Mouse (Mus musculus): Measurements from ENCODE around the gene Camsap2. TPM values are rescaled to one million over a fixed set of nuclear protein-coding genes. Genes with fewer than 3 reads are reported as not detected.

Camsap2 gene
- polyA plus RNA-seq, 1 experiment = 19.6 TPM

DNA sequence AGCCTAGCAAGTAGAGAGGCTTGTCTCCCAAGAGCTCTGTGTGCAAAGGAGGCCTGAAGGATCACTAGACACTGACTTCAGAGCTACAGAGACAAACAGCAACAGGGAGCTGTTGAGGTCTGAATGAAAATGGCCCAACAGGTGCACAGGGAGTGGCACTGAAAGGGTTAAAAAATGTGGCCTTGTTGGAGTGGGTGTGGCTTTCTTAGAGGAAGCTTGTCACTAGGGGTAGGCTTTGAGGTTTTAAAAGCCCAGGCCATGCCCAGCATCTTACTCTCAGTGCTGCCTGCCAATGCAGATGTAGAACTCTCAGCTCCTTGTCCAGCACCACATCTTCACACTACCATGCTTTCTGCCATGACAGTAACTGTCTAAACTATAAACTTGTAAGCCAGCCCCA is 29.6 kb downstream of the Camsap2 start:
- Histone ChIP-seq H3K4me3 (replicated peaks; ENCODE audit: control insufficient read depth, low read depth, low read length) (no peak overlapping the region), H3K4me1 (ENCODE audit: control insufficient read depth, insufficient read depth, low read length) (no peaks in the 10 kb centered on the region; the same call in 1 of the 2 replicates), H3K27ac (ENCODE audit: control insufficient read depth, insufficient read depth, low read depth, low read length, poor library complexity) (no peak overlapping the region)
- TF ChIP-seq CTCF (IDR thresholded peaks at IDR 0.05; ENCODE audit: control insufficient read depth, insufficient read depth, low read length) = no peak
- TF ChIP-seq POLR2A (IDR thresholded peaks at IDR 0.05; ENCODE audit: borderline replicate concordance, control insufficient read depth, low read depth, low read length) = no peak

DNA sequence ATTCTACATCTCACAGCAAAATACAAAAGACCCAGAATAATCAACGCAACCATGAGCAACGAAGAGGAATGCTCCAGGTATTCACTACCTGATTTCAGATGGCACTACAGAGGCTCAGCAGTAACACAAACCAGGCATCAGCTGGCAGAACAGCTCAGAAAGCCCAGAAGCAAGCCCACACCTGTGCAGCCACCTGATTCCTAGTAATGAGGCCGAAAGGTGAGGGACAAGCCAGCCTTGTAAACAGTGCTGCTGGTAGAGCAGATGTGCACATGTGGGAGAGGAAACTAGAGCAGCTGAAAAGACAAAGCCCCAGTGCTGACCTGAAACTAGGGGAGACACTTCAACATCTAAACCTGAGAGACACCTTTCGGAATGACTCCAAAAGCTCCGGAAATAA is 36.7 kb downstream of the Camsap2 start:
- WGBS = 93% methylated on average over 5 of the region's 5 CpGs
- no peak overlapping the region for H3K27ac ChIP-seq (ENCODE audit: control insufficient read depth, insufficient read depth, low read depth, low read length, poor library complexity)
- no peak for TF ChIP-seq POLR2A (IDR thresholded peaks at IDR 0.05; ENCODE audit: borderline replicate concordance, control insufficient read depth, low read depth, low read length)
- TF ChIP-seq CTCF (IDR thresholded peaks at IDR 0.05; ENCODE audit: control insufficient read depth, insufficient read depth, low read length) = no peak
- no peaks in the 10 kb centered on the region; the same call in 1 of the 2 replicates for H3K4me1 ChIP-seq (ENCODE audit: control insufficient read depth, insufficient read depth, low read length)
- H3K4me3 ChIP-seq (replicated peaks; ENCODE audit: control insufficient read depth, low read depth, low read length) = no peak overlapping the region

DNA sequence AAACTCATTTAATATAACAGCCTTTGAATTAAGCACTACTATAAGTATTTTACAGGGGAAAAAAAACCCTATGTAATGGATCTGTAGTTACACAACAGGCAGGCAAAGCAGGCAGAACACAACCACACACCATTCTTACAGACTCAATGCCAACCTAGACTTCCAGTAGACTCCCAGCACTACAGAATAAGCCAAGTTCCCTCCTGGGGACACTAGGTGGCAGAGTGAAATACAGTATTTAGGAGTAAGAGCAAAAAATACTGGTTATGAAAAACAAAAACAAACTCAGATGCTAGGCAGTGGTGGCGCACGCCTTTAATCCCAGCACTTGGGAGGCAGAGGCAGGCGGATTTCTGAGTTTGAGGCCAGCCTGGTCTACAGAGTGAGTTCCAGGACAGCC is 39.5 kb downstream of the Camsap2 start:
- Histone ChIP-seq H3K4me3 (replicated peaks; ENCODE audit: control insufficient read depth, low read depth, low read length) (no peak overlapping the region), H3K27ac (ENCODE audit: control insufficient read depth, insufficient read depth, low read depth, low read length, poor library complexity) (no peak overlapping the region), H3K4me1 (ENCODE audit: control insufficient read depth, insufficient read depth, low read length) (no peaks in the 10 kb centered on the region)
- TF ChIP-seq POLR2A (IDR thresholded peaks at IDR 0.05; ENCODE audit: borderline replicate concordance, control insufficient read depth, low read depth, low read length) (no peak), CTCF (IDR thresholded peaks at IDR 0.05; ENCODE audit: control insufficient read depth, insufficient read depth, low read length) (no peak)
- WGBS = 45% methylated on average over 3 of the region's 3 CpGs

DNA sequence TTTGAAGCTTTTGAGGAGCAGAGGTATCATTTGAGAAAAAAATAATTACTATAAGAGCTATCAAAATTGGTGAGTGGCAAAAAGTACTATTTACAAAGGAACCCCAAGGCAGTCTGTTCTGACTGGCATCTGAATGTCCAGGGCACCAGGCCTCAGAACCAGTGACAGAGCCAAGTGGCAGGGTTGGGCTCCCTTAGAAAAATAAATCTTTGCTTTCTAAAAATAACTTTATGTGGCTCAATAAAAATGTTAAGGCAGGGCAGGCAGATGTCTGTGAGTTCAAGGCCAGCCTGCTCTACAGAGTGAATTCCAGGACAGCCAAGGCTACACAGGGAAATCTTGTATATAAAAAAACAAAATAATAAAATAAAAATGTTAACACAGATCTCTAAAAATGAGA is 51.9 kb downstream of the Camsap2 start:
- H3K4me1 ChIP-seq (ENCODE audit: control insufficient read depth, insufficient read depth, low read length) = no peaks in the 10 kb centered on the region
- TF ChIP-seq POLR2A (IDR thresholded peaks at IDR 0.05; ENCODE audit: borderline replicate concordance, control insufficient read depth, low read depth, low read length) (no peak), CTCF (IDR thresholded peaks at IDR 0.05; ENCODE audit: control insufficient read depth, insufficient read depth, low read length) (no peak)
- H3K4me3 ChIP-seq (replicated peaks; ENCODE audit: control insufficient read depth, low read depth, low read length) = no peak overlapping the region

DNA sequence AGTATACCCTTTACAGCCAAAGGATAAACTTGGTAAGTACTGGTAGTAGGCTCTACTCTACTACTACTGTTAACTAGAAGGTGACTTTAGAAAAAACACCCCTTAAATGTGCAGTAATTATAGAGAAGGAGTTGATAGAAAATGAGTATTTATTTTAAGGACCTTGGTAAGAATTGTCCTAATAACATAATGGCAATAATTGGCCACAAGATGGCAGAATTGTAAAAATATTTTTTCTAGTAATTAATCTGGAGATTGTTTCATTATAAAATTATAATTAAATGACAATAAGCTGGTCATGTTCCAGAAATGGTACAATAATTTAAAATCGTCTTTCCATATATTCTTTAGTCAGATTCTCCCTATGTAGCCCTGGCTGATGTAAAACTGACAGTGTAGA is 56.1 kb downstream of the Camsap2 start:
- no peak for TF ChIP-seq POLR2A (IDR thresholded peaks at IDR 0.05; ENCODE audit: borderline replicate concordance, control insufficient read depth, low read depth, low read length)
- TF ChIP-seq CTCF (IDR thresholded peaks at IDR 0.05; ENCODE audit: control insufficient read depth, insufficient read depth, low read length) = no peak
- H3K4me1 ChIP-seq (ENCODE audit: control insufficient read depth, insufficient read depth, low read length) = no peaks in the 10 kb centered on the region
- H3K27ac ChIP-seq (ENCODE audit: control insufficient read depth, insufficient read depth, low read depth, low read length, poor library complexity) = no peak overlapping the region
- no peak overlapping the region for H3K4me3 ChIP-seq (replicated peaks; ENCODE audit: control insufficient read depth, low read depth, low read length)
- WGBS = 59% methylated on average over 1 of the region's 1 CpGs

More for the DNA sequence above, 51.9 kb downstream of the Camsap2 start:
- H3K27ac ChIP-seq (ENCODE audit: control insufficient read depth, insufficient read depth, low read depth, low read length, poor library complexity) = no peak overlapping the region

DNA sequence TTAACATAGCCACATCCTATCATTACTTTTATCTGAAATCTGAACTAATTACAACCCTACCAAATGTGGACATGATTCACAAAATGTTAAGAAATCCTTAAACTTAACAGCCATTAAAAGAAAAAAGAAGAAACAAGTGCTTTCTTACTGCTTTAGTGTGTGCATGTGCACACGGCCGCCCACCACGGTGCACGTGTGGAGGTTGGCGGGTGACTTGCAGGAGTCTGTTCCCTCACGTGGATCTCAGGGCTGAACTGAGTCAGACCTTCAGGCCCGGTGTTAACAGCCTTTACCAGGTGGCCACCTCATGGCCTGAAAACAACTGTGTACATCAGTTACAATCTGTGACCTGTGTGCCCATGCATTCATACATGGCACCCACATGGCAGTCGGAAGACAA is 68.5 kb downstream of the Camsap2 start:
- TF ChIP-seq POLR2A (IDR thresholded peaks at IDR 0.05; ENCODE audit: borderline replicate concordance, control insufficient read depth, low read depth, low read length) (no peak), CTCF (IDR thresholded peaks at IDR 0.05; ENCODE audit: control insufficient read depth, insufficient read depth, low read length) (no peak)
- Histone ChIP-seq H3K4me1 (ENCODE audit: control insufficient read depth, insufficient read depth, low read length) (no peaks in the 10 kb centered on the region), H3K4me3 (replicated peaks; ENCODE audit: control insufficient read depth, low read depth, low read length) (no peak overlapping the region), H3K27ac (ENCODE audit: control insufficient read depth, insufficient read depth, low read depth, low read length, poor library complexity) (no peak overlapping the region)
- WGBS = 93% methylated on average over 8 of the region's 8 CpGs

DNA sequence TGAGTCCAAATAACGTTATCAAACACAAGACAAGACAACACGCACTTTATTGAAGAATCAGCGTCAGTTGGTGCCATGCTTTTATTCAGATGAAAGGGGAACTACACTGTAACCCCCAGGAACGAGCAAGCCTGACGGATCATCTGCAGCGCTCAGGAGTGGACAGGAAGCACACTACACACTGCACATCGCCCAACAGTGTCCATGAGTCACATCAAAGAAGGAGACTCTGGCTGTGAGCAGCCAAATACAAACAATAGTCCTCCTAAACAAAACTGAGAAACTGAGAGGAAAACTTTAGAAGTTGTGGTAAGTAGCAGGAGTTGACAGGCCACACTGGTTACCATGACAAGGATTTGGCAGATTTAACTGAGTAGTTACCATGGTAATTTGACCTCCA is 77.7 kb downstream of the Camsap2 start:
- H3K4me1 ChIP-seq (ENCODE audit: control insufficient read depth, insufficient read depth, low read length) = no peaks in the 10 kb centered on the region; the same call in 1 of the 2 replicates
- H3K4me3 ChIP-seq (replicated peaks; ENCODE audit: control insufficient read depth, low read depth, low read length) = no peak overlapping the region
- no peak overlapping the region for H3K27ac ChIP-seq (ENCODE audit: control insufficient read depth, insufficient read depth, low read depth, low read length, poor library complexity)
- TF ChIP-seq POLR2A (IDR thresholded peaks at IDR 0.05; ENCODE audit: borderline replicate concordance, control insufficient read depth, low read depth, low read length) (no peak), CTCF (IDR thresholded peaks at IDR 0.05; ENCODE audit: control insufficient read depth, insufficient read depth, low read length) (no peak)
- 41% methylated on average over 7 of the region's 7 CpGs for WGBS

DNA sequence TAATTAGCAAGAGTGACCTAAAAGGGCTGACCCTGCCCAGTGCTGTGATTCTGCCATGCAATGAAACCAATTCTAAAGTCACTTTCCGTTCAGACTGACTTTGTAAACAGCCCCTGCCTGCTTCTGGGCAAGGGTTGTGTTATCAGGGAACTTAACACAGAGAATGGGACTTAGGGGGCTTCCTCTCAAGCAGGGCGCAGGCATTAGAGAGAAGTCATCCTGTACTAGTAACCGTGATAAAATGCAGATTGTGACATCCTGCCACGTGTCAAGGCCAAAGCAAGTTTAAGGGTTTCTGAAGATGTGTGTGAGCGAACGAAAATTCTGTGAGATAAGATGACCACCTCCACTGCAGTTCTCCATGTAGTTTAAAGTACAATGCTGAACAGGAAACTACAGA is 79.8 kb downstream of the Camsap2 start:
- Histone ChIP-seq H3K27ac (ENCODE audit: control insufficient read depth, insufficient read depth, low read depth, low read length, poor library complexity) (no peak overlapping the region), H3K4me1 (ENCODE audit: control insufficient read depth, insufficient read depth, low read length) (no peaks in the 10 kb centered on the region; the same call in 1 of the 2 replicates), H3K4me3 (replicated peaks; ENCODE audit: control insufficient read depth, low read depth, low read length) (no peak overlapping the region)
- no peak for TF ChIP-seq CTCF (IDR thresholded peaks at IDR 0.05; ENCODE audit: control insufficient read depth, insufficient read depth, low read length)
- TF ChIP-seq POLR2A (IDR thresholded peaks at IDR 0.05; ENCODE audit: borderline replicate concordance, control insufficient read depth, low read depth, low read length) = no peak
- 44% methylated on average over 6 of the region's 6 CpGs for WGBS

DNA sequence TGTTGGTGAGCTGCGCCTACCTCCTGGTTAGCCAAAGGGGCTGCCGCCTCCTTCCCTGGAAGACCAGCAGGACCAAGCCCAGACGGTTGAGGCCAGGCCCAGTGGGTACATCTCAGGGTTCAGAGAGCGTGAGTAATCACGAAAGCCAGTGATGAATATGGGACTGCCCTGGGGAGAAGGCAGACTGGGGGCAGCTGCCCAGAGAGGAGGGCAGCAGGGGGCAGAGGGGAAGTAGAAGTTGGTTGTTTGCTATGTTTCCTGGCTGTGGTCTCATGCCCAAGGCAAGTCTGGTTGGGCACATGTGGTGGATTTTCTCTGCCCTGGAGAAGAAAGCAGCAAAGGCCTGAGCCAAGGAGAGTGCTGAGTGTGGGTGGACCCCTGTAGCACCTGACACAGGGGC is 82.5 kb downstream of the Camsap2 start:
- TF ChIP-seq CTCF (IDR thresholded peaks at IDR 0.05; ENCODE audit: control insufficient read depth, insufficient read depth, low read length) (no peak), POLR2A (IDR thresholded peaks at IDR 0.05; ENCODE audit: borderline replicate concordance, control insufficient read depth, low read depth, low read length) (no peak)
- 42% methylated on average over 5 of the region's 5 CpGs for WGBS
- Histone ChIP-seq H3K4me1 (ENCODE audit: control insufficient read depth, insufficient read depth, low read length) (peaks cover 1% of the 10 kb centered on the region), H3K27ac (ENCODE audit: control insufficient read depth, insufficient read depth, low read depth, low read length, poor library complexity) (no peak overlapping the region), H3K4me3 (replicated peaks; ENCODE audit: control insufficient read depth, low read depth, low read length) (no peak overlapping the region)
